Mouse (Mus musculus): ENCODE results near the gene Slc29a1.

DNA sequence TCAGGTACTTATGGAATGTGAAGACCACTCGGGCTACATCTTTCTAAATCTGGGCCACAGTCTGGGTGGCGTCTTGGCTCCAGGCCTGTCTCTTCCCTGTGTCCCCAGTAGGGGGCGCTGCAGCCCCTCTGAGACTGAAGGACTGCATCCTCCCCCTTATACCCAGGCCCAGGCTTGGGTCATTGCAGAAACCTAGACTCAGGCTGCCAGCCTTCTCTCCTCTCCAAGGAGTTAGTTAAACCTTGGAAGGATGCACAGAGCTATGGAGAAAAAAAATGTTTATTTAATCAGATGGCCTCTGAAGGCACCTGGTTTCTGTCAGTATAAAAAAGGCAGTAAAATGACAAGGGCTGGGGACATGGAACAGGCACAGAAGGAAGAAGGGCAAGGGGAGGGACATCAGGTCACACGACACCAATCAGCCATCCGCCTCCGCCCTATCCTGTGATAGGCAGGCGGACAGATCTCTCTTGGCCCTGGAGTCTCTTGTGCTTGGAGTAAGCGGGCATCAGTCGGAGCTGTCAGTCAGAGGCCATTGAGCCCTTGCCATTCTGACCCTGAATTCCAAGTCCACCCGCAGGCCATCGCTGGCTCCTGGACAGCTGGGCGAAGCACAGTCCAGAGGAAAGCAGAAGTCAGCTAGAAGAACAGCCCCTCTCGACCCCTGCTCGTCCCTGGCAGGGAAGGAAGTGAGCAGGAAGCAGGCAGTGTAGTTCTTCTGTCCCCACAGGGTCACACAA is 14.3 kb downstream of the Slc29a1 start:
- peak; percentile 91 for TF ChIP-seq CTCF (IDR thresholded peaks at IDR 0.05; ENCODE audit: low read depth, low read length)
- no peak for TF ChIP-seq POLR2A (IDR thresholded peaks at IDR 0.05; ENCODE audit: insufficient read depth, low read length)

Data from ES-Bruce4 (cell line).